19 mouse cellular contexts compared by ENCODE assay signal in the genomic region with DNA sequence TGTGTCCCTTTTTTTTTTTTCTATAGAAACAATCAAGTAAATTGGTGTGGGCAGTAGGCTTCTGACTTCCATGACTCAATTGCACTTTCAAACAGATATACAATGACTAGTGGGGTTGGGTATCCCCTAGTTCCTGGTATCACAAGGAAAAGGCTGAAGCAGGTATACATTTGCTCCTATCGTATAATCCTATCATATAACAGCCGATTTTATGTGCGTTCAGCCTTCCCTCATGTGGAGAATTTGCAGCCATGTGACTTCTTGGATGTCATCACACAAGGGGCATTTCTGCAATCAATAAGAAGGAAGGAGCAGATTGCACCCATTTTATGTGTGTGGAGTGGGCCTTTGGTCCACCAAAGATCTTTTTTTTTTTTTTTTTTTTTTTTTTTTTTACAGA. TPM values are rescaled to one million over a fixed set of nuclear protein-coding genes. Genes with fewer than 3 reads are reported as not detected.
A peak's percentile ranks its signal among the peaks of the same experiment; 100 is the strongest.
DNase-seq lines count a peak whose midpoint lies in the region; ATAC-seq lines count a peak whose summit lies in the region.
"Had no signal": no experiment of that assay in that cellular context is flagged by ENCODE, and none has a peak within 500 bp of the region (broad histone marks: within the 10 kb centered on the region; RNA-seq: fewer than 3 reads in every experiment).

No protein-coding gene starts in this region.

- no peaks in the 10 kb centered on the region for H3K4me1 ChIP-seq in heart, embryonic 11.5 days (ENCODE audit: control insufficient read depth, insufficient read depth, low read length)
- H3K4me1 ChIP-seq in midbrain, embryonic 11.5 days (ENCODE audit: control insufficient read depth, insufficient read depth, low read length) = no peaks in the 10 kb centered on the region; the same call in 1 of the 2 replicates
- peaks cover 6% of the 10 kb centered on the region; the same call in 1 of the 2 replicates for H3K4me1 ChIP-seq in midbrain, embryonic 16.5 days (ENCODE audit: control insufficient read depth, insufficient read depth, low read length)

- H3K36me3 ChIP-seq in heart, embryonic 11.5 days (ENCODE audit: control insufficient read depth, insufficient read depth, low read length) = no peaks in the 10 kb centered on the region
- no peaks in the 10 kb centered on the region for H3K36me3 ChIP-seq in midbrain, embryonic 11.5 days (ENCODE audit: control insufficient read depth, insufficient read depth, low read length)
- H3K36me3 ChIP-seq in midbrain, embryonic 16.5 days (ENCODE audit: control insufficient read depth, insufficient read depth, low read length) = no peaks in the 10 kb centered on the region
- H3K36me3 ChIP-seq: G1E had no signal

- H3K27ac ChIP-seq in heart, embryonic 11.5 days (ENCODE audit: low read depth, low read length) = no peak overlapping the region
- no peak overlapping the region for H3K27ac ChIP-seq in midbrain, embryonic 11.5 days (ENCODE audit: low read depth, low read length)
- H3K27ac ChIP-seq in midbrain, embryonic 16.5 days (ENCODE audit: low read length) = no peak overlapping the region

- no peak overlapping the region for H3K4me3 ChIP-seq in heart, embryonic 11.5 days (ENCODE audit: low read depth, low read length)
- no peak overlapping the region for H3K4me3 ChIP-seq in midbrain, embryonic 11.5 days (ENCODE audit: low read depth, low read length)
- H3K4me3 ChIP-seq in midbrain, embryonic 16.5 days (ENCODE audit: low read depth, low read length) = no peak overlapping the region

- H3K4me2 ChIP-seq in heart, embryonic 11.5 days = no peak overlapping the region
- no peak overlapping the region for H3K4me2 ChIP-seq in midbrain, embryonic 11.5 days
- no peak overlapping the region for H3K4me2 ChIP-seq in midbrain, embryonic 16.5 days (ENCODE audit: low read length)

- no peak overlapping the region for H3K9ac ChIP-seq in heart, embryonic 11.5 days (ENCODE audit: low read depth, low read length)
- no peak overlapping the region for H3K9ac ChIP-seq in midbrain, embryonic 11.5 days (ENCODE audit: low read length)
- no peak overlapping the region for H3K9ac ChIP-seq in midbrain, embryonic 16.5 days (ENCODE audit: low read depth, low read length)

- WGBS in heart, embryonic 11.5 days (ENCODE audit: insufficient replicate concordance) = 89% methylated on average over 3 of the region's 3 CpGs
- 95% methylated on average over 3 of the region's 3 CpGs for WGBS in midbrain, embryonic 11.5 days
- 96% methylated on average over 3 of the region's 3 CpGs for WGBS in midbrain, embryonic 16.5 days

- no peaks in the 10 kb centered on the region for H3K27me3 ChIP-seq in heart, embryonic 11.5 days (ENCODE audit: control insufficient read depth, insufficient read depth, low read length)
- no peaks in the 10 kb centered on the region for H3K27me3 ChIP-seq in midbrain, embryonic 11.5 days (ENCODE audit: control insufficient read depth, insufficient read depth, low read length)
- no peaks in the 10 kb centered on the region for H3K27me3 ChIP-seq in midbrain, embryonic 16.5 days (ENCODE audit: control insufficient read depth, insufficient read depth, low read depth, low read length)
- H3K27me3 ChIP-seq: CH12.LX had no signal

- H3K9me3 ChIP-seq in heart, embryonic 11.5 days (replicated peaks; ENCODE audit: control insufficient read depth, low read length) = no peaks in the 10 kb centered on the region
- peaks cover 3% of the 10 kb centered on the region; the same call in 1 of the 2 replicates for H3K9me3 ChIP-seq in midbrain, embryonic 11.5 days (ENCODE audit: control insufficient read depth, low read length)
- no peaks in the 10 kb centered on the region for H3K9me3 ChIP-seq in midbrain, embryonic 16.5 days (replicated peaks; ENCODE audit: control insufficient read depth, low read length, poor library complexity, severe bottlenecking)
- H3K9me3 ChIP-seq: G1E had no signal

- no peak for ATAC-seq in heart, embryonic 11.5 days (replicated peaks; ENCODE audit: insufficient number of reproducible peaks, low FRiP score, low TSS enrichment)
- ATAC-seq in midbrain, embryonic 11.5 days (ENCODE audit: low FRiP score) = no peak
- ATAC-seq in midbrain, embryonic 16.5 days = no peak
- ATAC-seq: activated CD4-positive, CD25-positive, alpha-beta regulatory T cell, adult 4 months; CD4-positive, CD25-positive, alpha-beta regulatory T cell, adult 4 months; Patski had no signal

- peak; percentile 67 for DNase-seq in heart, adult 11 months
- DNase-seq in midbrain, embryonic 11.5 days (ENCODE audit: low spot score, missing footprints) = peak; percentile 76
- DNase-seq: adrenal gland, adult 2 months; adrenal gland, adult 8-10 months; adrenal gland, postnatal 10 days; adrenal gland, postnatal 14 days; adrenal gland, postnatal 25 days; adrenal gland, postnatal 36 days; B cell, adult 2 months; cerebellum, adult 11 months; cerebellum, adult 11-12 months; cerebellum, adult 18-20 months had no signal

RNA-seq across cellular contexts. Expression of a gene that starts 1.3 kb away (rescaled TPM):
- polyA plus RNA-seq in heart, embryonic 11.5 days (2014; fragmentation: Nextera tagmentation; extraction: Ambion mirVana) = 6.6 and 7.1 TPM in 2 replicates
- 11.4 and 12.0 TPM in 2 replicates for polyA plus RNA-seq in midbrain, embryonic 11.5 days (2014; fragmentation: Nextera tagmentation; extraction: Ambion mirVana)
- polyA plus RNA-seq in midbrain, embryonic 16.5 days (2015; fragmentation: Nextera tagmentation; extraction: Ambion mirVana) = 8.8 and 10.2 TPM in 2 replicates
- polyA plus RNA-seq: G1E had no signal

RNA-seq across cellular contexts. Expression of a gene that starts 5.1 kb away (rescaled TPM):
- 0.75 and 1.1 TPM in 2 replicates for polyA plus RNA-seq in heart, embryonic 11.5 days (2014; fragmentation: Nextera tagmentation; extraction: Ambion mirVana)
- polyA plus RNA-seq in midbrain, embryonic 11.5 days (2014; fragmentation: Nextera tagmentation; extraction: Ambion mirVana) = 0.96 and 0.98 TPM in 2 replicates
- polyA plus RNA-seq in midbrain, embryonic 16.5 days (2015; fragmentation: Nextera tagmentation; extraction: Ambion mirVana) = 0.78 and 1.2 TPM in 2 replicates
- polyA plus RNA-seq: activated CD4-positive, CD25-positive, alpha-beta regulatory T cell, adult 4 months; CD4-positive, CD25-positive, alpha-beta regulatory T cell, adult 4 months; G1E had no signal

RNA-seq across cellular contexts. Expression of a gene that starts 44.7 kb away (rescaled TPM):
- polyA plus RNA-seq in heart, embryonic 11.5 days (2014; fragmentation: Nextera tagmentation; extraction: Ambion mirVana) = 9.3 TPM in 2 replicates
- 8.6 and 9.0 TPM in 2 replicates for polyA plus RNA-seq in midbrain, embryonic 11.5 days (2014; fragmentation: Nextera tagmentation; extraction: Ambion mirVana)
- polyA plus RNA-seq in midbrain, embryonic 16.5 days (2015; fragmentation: Nextera tagmentation; extraction: Ambion mirVana) = 21.4 and 22.7 TPM in 2 replicates
